Mouse (Mus musculus) adrenal gland, postnatal 25 days (tissue): ENCODE measurements around the gene Guca2a. TPM values are rescaled to one million over a fixed set of nuclear protein-coding genes. Genes with fewer than 3 reads are reported as not detected.

Experiments used
- total RNA-seq: library from RNA; stranded (reverse); gene quantifications from 2 replicates; pipeline ENCODE4 v1.2.3, GENCODE M21; 2021

The Guca2a gene
- total RNA-seq, 1 experiment from 2014 or later: 0.58 TPM

Other genes with a start within 250 kb of the Guca2a start
- gene Ccdc30, start 222.2 kb upstream of the Guca2a start, total RNA-seq: 12.5 and 15.9 TPM in 2 replicates
- gene Ppcs, start 215.3 kb upstream of the Guca2a start, total RNA-seq: 45.9 and 48.6 TPM in 2 replicates
- gene Zmynd12, start 214.9 kb upstream of the Guca2a start, total RNA-seq: 2.3 and 4.5 TPM in 2 replicates
- 0.21 and 0.67 TPM in 2 replicates for gene Rimkla, start 145.1 kb upstream of the Guca2a start, total RNA-seq
- gene Foxj3, start 100.7 kb upstream of the Guca2a start, total RNA-seq: 32.3 and 42.8 TPM in 2 replicates
- 11.0 and 14.2 TPM in 2 replicates for gene Frg2f1, start 98.2 kb upstream of the Guca2a start, total RNA-seq
- gene Guca2b, start 21.2 kb downstream of the Guca2a start, total RNA-seq: not detected in 2 replicates
- gene Hivep3, start 96.1 kb downstream of the Guca2a start, total RNA-seq: 7.5 and 8.5 TPM in 2 replicates